Mouse (Mus musculus): Measurements from ENCODE around the gene Grin2c. TPM values are rescaled to one million over a fixed set of nuclear protein-coding genes. Genes with fewer than 3 reads are reported as not detected.

The Grin2c gene
- polyA plus RNA-seq, 1 experiment from 2014 or later: not detected

DNA sequence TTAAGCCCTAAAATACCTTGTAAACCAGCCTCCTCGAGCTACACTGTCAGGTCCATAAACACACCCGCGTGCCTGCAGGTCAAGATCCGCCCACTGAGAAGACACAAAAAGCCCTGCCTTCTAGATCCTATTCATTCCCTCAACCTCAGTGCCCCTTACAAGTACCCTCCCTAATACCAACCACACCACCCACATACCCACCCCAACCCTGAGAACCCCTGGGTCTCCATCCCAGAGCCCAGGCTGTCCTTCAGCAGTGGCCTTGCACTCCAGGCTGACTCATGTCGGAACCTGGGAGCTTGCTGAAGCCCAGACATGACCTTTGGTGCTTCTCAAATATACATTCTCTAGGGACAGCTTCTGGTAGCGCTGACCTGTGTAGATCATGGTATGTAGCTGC, 7.7 kb upstream of the Grin2c start:
- Histone ChIP-seq H3K36me3 (ENCODE audit: control insufficient read depth, insufficient read depth) (peaks cover 4% of the 10 kb centered on the region; the same call in 1 of the 2 replicates), H3K4me3 (ENCODE audit: low read depth, low read length) (no peak overlapping the region), H3K27me3 (replicated peaks; ENCODE audit: control insufficient read depth, insufficient read depth, low read length) (no peaks in the 10 kb centered on the region), H3K4me2 (replicated peaks; ENCODE audit: low read depth) (no peak overlapping the region), H3K4me1 (replicated peaks; ENCODE audit: control insufficient read depth, insufficient read depth, low read length) (peaks cover 3% of the 10 kb centered on the region; the same call in 1 of the 2 replicates), H3K9ac (ENCODE audit: low read depth, low read length) (no peak overlapping the region), H3K9me3 (ENCODE audit: control insufficient read depth) (no peaks in the 10 kb centered on the region), H3K27ac (ENCODE audit: low read depth, low read length) (no peak overlapping the region)
- WGBS: 72% methylated on average over 6 of the region's 6 CpGs
- no peak for TF ChIP-seq CTCF (IDR thresholded peaks at IDR 0.05; ENCODE audit: low read depth)
- ATAC-seq: no peak

DNA sequence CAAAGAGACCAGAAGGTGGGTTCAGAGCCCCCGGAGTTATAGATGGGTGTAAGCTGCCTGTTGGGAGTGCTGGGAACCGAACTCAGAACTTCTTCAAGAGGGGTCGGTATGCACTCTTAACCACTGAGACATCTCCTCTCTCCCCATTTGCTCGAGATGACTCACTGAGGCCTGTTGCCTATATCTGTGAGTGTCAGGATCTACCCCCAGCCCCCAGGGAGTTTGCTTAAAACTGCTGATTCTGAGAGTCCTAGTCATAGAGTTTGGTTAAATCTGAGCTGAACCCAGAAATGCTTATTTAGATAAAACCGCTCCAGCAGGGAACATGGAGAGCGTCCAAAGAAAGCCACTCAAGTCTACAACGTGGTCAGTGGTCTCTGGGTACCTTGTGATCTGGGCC, 7.1 kb upstream of the Grin2c start:
- Histone ChIP-seq H3K4me1 (replicated peaks; ENCODE audit: control insufficient read depth, insufficient read depth, low read length) (peaks cover 3% of the 10 kb centered on the region; the same call in 1 of the 2 replicates), H3K36me3 (ENCODE audit: control insufficient read depth, insufficient read depth) (peaks cover 7% of the 10 kb centered on the region), H3K9ac (ENCODE audit: low read depth, low read length) (no peak overlapping the region), H3K27ac (ENCODE audit: low read depth, low read length) (no peak overlapping the region), H3K4me3 (ENCODE audit: low read depth, low read length) (no peak overlapping the region), H3K9me3 (ENCODE audit: control insufficient read depth) (no peaks in the 10 kb centered on the region), H3K4me2 (replicated peaks; ENCODE audit: low read depth) (no peak overlapping the region), H3K27me3 (replicated peaks; ENCODE audit: control insufficient read depth, insufficient read depth, low read length) (no peaks in the 10 kb centered on the region)
- WGBS: 81% methylated on average over 7 of the region's 7 CpGs
- TF ChIP-seq CTCF (IDR thresholded peaks at IDR 0.05; ENCODE audit: low read depth): no peak
- ATAC-seq: no peak

DNA sequence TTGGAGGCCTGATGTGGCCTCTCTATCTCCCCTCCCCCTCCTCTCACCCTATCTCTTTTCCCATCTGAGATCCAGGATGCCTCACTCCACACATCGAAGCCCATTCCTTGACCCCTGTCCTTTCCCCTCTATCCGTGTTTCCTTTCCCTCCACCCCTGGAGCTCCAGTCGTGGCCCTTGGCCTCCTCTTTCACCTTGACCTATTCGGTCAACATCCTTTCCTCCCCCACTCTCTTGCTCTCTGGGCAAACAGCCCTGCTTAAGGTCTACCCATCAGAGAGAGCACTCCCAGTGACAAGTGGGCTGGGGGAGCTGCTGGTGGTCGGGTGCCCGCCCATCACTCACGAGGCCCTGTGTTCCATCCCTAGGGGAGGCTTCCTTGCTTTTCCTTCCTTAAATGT, 6.7 kb upstream of the Grin2c start:
- H3K4me1 ChIP-seq (replicated peaks; ENCODE audit: control insufficient read depth, insufficient read depth, low read length): peaks cover 3% of the 10 kb centered on the region; the same call in 1 of the 2 replicates
- no peak overlapping the region for H3K4me2 ChIP-seq (replicated peaks; ENCODE audit: low read depth)
- TF ChIP-seq CTCF (IDR thresholded peaks at IDR 0.05; ENCODE audit: low read depth): no peak
- 70% methylated on average over 7 of the region's 7 CpGs for WGBS
- H3K9me3 ChIP-seq (ENCODE audit: control insufficient read depth): no peaks in the 10 kb centered on the region
- no peak overlapping the region for H3K9ac ChIP-seq (ENCODE audit: low read depth, low read length)
- H3K27ac ChIP-seq (ENCODE audit: low read depth, low read length): no peak overlapping the region
- ATAC-seq: no peak
- peaks cover 12% of the 10 kb centered on the region for H3K36me3 ChIP-seq (ENCODE audit: control insufficient read depth, insufficient read depth)
- no peak overlapping the region for H3K4me3 ChIP-seq (ENCODE audit: low read depth, low read length)
- no peaks in the 10 kb centered on the region for H3K27me3 ChIP-seq (replicated peaks; ENCODE audit: control insufficient read depth, insufficient read depth, low read length)

DNA sequence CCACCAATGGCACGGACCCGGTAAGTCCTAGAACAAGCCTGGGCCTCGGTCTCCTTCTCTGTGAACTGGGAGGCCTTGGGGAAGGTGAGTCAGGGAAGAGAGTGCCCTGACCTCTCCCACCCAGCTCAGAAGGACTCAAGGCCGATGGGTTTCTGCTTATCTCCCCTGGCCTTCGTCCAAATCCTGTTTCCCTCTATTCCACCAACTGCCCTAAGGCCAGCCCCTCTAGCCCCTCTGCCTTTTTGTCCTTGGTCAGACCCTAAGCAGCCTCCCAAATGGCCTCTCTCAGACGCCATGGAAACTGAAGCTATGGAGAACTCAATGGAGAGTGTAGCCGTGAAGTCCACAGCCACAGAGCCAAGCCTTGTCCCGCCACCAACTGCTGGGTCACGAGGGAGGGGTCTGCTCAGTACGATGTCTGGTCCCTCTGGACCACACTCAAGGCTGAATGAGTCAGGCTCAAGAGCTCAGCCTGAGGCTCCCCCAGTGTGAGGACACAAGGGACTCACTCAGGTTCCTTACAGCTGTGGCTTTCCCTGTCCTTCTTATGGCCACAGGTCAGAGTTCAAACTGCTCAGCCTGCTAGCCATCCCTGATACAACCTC, 6.0 kb upstream of the Grin2c start:
- Histone ChIP-seq H3K27me3 (replicated peaks; ENCODE audit: control insufficient read depth, insufficient read depth, low read length) (peaks cover 6% of the 10 kb centered on the region; the same call in 1 of the 2 replicates), H3K4me2 (replicated peaks; ENCODE audit: low read depth) (no peak overlapping the region), H3K9ac (ENCODE audit: low read depth, low read length) (no peak overlapping the region), H3K36me3 (ENCODE audit: control insufficient read depth, insufficient read depth) (peaks cover 19% of the 10 kb centered on the region), H3K4me1 (replicated peaks; ENCODE audit: control insufficient read depth, insufficient read depth, low read length) (peaks cover 3% of the 10 kb centered on the region; the same call in 1 of the 2 replicates), H3K9me3 (ENCODE audit: control insufficient read depth) (no peaks in the 10 kb centered on the region), H3K27ac (ENCODE audit: low read depth, low read length) (no peak overlapping the region), H3K4me3 (ENCODE audit: low read depth, low read length) (no peak overlapping the region)
- ATAC-seq: no peak
- no peak for TF ChIP-seq CTCF (IDR thresholded peaks at IDR 0.05; ENCODE audit: low read depth)
- 78% methylated on average over 10 of the region's 10 CpGs for WGBS

- no peak overlapping the region for H3K4me2 ChIP-seq (replicated peaks; ENCODE audit: low read depth)
- no peak for TF ChIP-seq CTCF (IDR thresholded peaks at IDR 0.05; ENCODE audit: low read depth)
- peaks cover 3% of the 10 kb centered on the region; the same call in 1 of the 2 replicates for H3K4me1 ChIP-seq (replicated peaks; ENCODE audit: control insufficient read depth, insufficient read depth, low read length)
- no peak overlapping the region for H3K27ac ChIP-seq (ENCODE audit: low read depth, low read length)
- no peak overlapping the region for H3K9ac ChIP-seq (ENCODE audit: low read depth, low read length)
- no peak overlapping the region for H3K4me3 ChIP-seq (ENCODE audit: low read depth, low read length)
- no peak for ATAC-seq
- H3K9me3 ChIP-seq (ENCODE audit: control insufficient read depth): no peaks in the 10 kb centered on the region
- H3K27me3 ChIP-seq (replicated peaks; ENCODE audit: control insufficient read depth, insufficient read depth, low read length): peaks cover 21% of the 10 kb centered on the region
- 78% methylated on average over 10 of the region's 10 CpGs for WGBS
- peaks cover 24% of the 10 kb centered on the region for H3K36me3 ChIP-seq (ENCODE audit: control insufficient read depth, insufficient read depth)
Measured at GRCm38 (mm10) chr11:115271481-115271880, 4.4 kb upstream of the Grin2c start.

DNA sequence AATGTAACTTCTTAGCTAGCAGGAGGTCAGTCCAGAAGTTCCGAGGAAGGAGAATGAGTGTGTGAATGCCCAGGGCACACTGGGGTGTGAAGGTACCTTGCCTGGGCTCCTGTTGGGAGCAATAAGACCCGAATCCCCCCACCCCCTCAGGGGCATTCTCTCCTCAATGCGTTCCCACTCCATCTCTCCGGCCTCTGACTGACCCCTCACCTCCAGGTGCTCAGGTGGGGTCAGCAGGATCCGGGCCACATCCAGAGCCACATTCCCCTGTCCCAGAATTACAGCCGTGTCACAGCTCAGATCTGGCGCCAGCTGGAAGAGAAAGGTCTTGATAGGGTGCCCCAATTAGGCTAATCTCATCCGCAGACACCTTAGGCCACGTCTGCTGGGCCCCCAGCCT, 4.0 kb upstream of the Grin2c start:
- no peak overlapping the region for H3K4me3 ChIP-seq (ENCODE audit: low read depth, low read length)
- H3K27me3 ChIP-seq (replicated peaks; ENCODE audit: control insufficient read depth, insufficient read depth, low read length): peaks cover 26% of the 10 kb centered on the region
- no peak for TF ChIP-seq CTCF (IDR thresholded peaks at IDR 0.05; ENCODE audit: low read depth)
- no peak overlapping the region for H3K27ac ChIP-seq (ENCODE audit: low read depth, low read length)
- H3K36me3 ChIP-seq (ENCODE audit: control insufficient read depth, insufficient read depth): peaks cover 24% of the 10 kb centered on the region
- H3K4me2 ChIP-seq (replicated peaks; ENCODE audit: low read depth): no peak overlapping the region
- no peak overlapping the region for H3K9ac ChIP-seq (ENCODE audit: low read depth, low read length)
- H3K4me1 ChIP-seq (replicated peaks; ENCODE audit: control insufficient read depth, insufficient read depth, low read length): peaks cover under 1% of the 10 kb centered on the region; the same call in 1 of the 2 replicates
- H3K9me3 ChIP-seq (ENCODE audit: control insufficient read depth): no peaks in the 10 kb centered on the region
- WGBS: 81% methylated on average over 9 of the region's 9 CpGs
- no peak for ATAC-seq
